Mouse (Mus musculus): ENCODE measurements around the gene Eif4b. TPM values are rescaled to one million over a fixed set of nuclear protein-coding genes. Genes with fewer than 3 reads are reported as not detected.

The Eif4b gene
- polyA plus RNA-seq, 1 experiment from 2014 or later = 133 TPM

DNA sequence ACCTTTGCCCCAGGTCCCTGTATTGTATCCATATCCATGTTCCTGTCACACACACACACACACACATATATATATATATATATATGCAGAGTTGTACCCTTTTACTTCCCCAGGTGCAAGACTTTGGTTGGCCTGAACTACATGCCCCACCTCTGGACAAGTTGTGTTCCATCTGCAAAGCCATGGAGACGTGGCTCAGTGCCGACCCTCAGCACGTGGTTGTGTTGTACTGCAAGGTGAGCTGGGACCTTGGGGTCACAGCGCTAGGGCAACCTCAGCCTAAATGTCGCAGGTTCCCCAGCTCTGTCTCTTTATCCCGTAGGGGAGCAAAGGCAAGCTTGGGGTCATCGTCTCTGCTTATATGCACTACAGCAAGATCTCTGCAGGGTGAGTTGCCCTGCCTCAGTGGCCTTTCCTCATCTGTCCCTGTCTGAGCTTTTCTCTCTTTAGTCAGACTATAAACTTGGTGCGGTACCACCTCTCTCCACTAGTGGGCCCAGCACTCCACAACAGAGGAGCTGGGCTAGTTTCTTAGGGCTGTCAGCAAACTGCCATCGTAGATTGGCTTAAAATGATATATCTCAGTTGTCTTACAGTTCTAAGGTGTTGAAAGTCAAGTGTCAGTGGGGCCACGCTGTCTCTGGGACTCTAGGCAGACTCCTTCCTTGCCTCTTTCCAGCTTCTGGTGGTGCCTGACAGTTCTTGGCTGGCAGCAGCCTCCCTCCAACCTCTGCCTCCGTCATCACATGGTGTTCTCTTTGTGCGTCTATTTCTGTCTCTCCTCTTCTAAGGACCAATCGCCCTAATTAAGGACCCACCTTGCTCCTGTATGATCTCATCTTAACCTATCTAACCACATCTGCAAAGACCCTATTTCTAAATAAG, 34.4 kb downstream of the Eif4b start:
- peaks cover 67% of the 10 kb centered on the region for H3K4me1 ChIP-seq
- H3K27ac ChIP-seq = no peak overlapping the region
- no peaks in the 10 kb centered on the region for H3K9me3 ChIP-seq (replicated peaks)
- DNase-seq (ENCODE audit: low spot score) = peak; percentile 75
- peaks cover 57% of the 10 kb centered on the region for H3K36me3 ChIP-seq
- 43% methylated on average over 13 of the region's 13 CpGs for WGBS
- peaks cover 22% of the 10 kb centered on the region for H3K27me3 ChIP-seq (ENCODE audit: low read depth, poor library complexity, severe bottlenecking)
- H3K4me3 ChIP-seq = no peak overlapping the region

DNA sequence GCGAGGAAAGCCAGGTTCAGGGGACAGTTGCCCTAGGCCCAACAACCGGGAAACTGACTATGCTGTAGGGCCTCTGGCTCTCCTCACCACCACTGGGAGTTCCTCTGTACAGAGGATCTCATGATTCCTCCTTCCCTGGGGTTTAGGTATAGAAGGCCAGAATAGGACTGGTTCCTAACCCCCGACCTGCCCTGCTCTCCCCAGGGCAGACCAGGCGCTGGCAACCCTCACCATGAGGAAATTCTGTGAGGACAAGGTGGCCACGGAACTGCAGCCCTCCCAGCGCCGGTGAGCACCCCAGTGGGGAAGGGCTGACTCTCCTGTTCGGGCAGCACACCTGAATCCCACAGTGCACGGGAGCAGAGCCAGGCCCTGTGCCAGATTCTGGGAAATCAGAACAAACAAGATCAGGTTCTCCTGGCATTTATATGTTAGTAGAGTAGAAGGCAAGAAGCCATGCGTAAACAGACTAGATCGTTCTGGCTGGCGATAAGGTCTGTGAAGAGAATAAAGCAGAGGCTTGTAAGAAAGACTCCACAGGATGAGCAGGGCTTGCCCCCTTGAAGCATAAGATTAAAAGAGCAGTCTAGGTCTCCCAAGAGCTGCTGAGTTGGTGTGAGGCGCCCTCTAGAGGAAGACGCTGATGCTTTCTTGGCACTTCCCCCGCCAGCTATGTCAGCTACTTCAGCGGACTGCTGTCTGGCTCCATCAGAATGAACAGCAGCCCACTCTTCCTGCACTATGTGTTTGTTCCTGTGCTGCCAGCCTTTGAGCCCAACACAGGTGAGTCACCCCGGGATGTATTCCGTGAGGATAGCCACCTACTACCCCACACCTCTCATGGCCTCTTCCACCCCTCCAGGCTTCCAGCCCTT, 35.3 kb downstream of the Eif4b start:
- 51% methylated on average over 18 of the region's 18 CpGs for WGBS
- Histone ChIP-seq H3K4me3 (no peak overlapping the region), H3K27ac (no peak overlapping the region), H3K36me3 (peaks cover 66% of the 10 kb centered on the region), H3K9me3 (replicated peaks) (no peaks in the 10 kb centered on the region), H3K4me1 (peaks cover 64% of the 10 kb centered on the region), H3K27me3 (ENCODE audit: low read depth, poor library complexity, severe bottlenecking) (peaks cover 22% of the 10 kb centered on the region)
- peak; percentile 64 for DNase-seq (ENCODE audit: low spot score)

DNA sequence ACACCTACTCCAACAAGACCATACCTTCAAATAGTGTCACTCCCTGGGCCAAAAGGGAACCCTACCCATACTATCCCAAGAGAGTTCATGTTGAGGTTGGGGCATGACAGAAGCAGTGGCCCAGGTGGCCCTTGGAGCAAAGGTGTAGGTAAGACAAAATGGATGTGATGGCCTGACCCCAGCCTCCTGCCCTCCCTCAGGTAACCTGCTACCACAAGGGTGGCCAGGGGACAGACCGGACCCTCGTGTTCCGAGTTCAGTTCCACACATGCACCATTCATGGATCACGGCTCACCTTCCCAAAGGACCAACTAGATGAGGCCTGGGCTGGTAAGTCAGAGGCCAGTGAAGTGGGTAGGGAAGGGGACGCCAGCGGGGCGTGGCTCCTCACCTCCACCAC, 36.7 kb downstream of the Eif4b start:
- Histone ChIP-seq H3K9me3 (replicated peaks) (no peaks in the 10 kb centered on the region), H3K4me3 (no peak overlapping the region), H3K36me3 (peaks cover 78% of the 10 kb centered on the region), H3K27ac (no peak overlapping the region), H3K4me1 (peaks cover 50% of the 10 kb centered on the region), H3K27me3 (ENCODE audit: low read depth, poor library complexity, severe bottlenecking) (peaks cover 22% of the 10 kb centered on the region)
- DNase-seq (ENCODE audit: low spot score) = no peak
- 90% methylated on average over 7 of the region's 7 CpGs for WGBS

DNA sequence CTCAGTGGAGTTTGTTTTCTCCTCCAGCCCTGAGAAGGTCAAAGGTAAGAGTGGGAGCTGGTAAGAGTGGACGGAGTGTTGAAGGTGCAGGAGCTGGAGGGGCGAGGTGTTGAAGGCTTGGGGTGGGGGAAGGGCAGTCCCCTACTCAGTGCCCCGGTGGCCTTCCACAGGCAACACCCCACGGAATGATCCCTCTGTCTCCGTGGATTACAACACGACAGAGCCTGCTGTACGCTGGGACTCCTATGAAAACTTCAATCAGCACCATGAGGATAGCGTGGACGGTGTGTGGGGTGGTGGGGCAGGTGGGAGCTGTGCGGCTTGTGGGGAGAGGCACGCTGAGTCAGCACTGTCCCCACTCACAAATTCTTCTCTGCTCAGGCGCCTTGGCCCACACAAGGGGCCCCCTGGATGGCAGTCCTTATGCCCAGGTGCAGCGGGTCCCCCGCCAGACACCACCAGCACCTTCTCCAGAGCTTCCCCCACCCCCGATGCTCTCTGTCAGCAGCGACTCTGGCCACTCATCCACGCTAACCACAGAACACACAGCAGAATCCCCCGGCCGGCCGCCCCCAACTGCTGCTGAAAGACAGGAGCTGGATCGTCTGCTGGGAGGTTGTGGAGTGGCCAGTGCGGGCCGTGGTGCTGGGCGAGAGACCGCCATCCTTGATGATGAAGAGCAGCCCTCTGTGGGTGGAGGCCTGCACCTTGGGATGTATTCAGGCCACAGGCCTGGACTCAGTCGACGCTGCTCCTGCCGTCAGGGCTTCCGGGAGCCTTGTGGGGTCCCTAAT, 37.3 kb downstream of the Eif4b start:
- Histone ChIP-seq H3K9me3 (replicated peaks) (no peaks in the 10 kb centered on the region), H3K4me3 (no peak overlapping the region), H3K4me1 (peaks cover 44% of the 10 kb centered on the region), H3K27me3 (ENCODE audit: low read depth, poor library complexity, severe bottlenecking) (peaks cover 15% of the 10 kb centered on the region), H3K27ac (no peak overlapping the region), H3K36me3 (peaks cover 79% of the 10 kb centered on the region)
- 82% methylated on average over 29 of the region's 29 CpGs for WGBS
- DNase-seq (ENCODE audit: low spot score) = no peak

DNA sequence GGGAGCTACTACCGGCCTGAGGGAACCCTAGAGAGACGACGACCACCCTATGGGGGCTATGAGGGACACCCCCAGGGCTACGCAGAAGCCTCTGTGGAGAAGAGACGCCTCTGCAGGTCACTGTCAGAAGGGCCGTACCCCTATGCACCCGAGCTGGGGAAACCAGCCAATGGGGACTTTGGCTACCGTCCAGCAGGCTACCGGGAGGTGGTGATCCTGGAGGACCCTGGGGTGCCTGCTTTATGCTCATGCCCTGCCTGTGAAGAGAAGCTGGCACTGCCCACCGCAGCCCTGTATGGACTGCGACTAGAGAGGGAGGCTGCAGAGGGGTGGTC, 37.9 kb downstream of the Eif4b start:
- Histone ChIP-seq H3K9me3 (replicated peaks) (no peaks in the 10 kb centered on the region), H3K27ac (no peak overlapping the region), H3K4me3 (no peak overlapping the region), H3K4me1 (peaks cover 38% of the 10 kb centered on the region), H3K27me3 (ENCODE audit: low read depth, poor library complexity, severe bottlenecking) (peaks cover 10% of the 10 kb centered on the region), H3K36me3 (peaks cover 82% of the 10 kb centered on the region)
- 89% methylated on average over 11 of the region's 11 CpGs for WGBS
- DNase-seq (ENCODE audit: low spot score) = no peak

DNA sequence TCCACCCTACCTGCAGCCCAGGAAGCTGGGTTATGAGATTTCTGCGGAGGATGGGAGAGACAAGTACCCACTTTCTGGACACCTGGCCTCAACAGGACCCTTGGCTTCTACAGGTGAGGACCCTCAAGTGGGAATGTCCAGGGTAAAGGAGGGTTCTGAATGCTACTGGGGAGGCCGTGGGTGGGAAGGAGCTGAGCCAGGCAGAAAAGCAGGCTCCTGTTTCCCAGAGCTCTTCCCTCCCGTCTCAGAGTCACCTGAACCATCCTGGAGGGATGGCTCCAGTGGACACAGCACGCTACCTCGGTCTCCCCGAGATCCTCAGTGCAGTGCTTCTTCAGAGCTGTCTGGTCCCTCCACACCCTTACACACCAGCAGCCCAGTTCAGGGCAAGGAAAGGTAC, 38.6 kb downstream of the Eif4b start:
- peaks cover 3% of the 10 kb centered on the region; the same call in 1 of the 2 replicates for H3K27me3 ChIP-seq (ENCODE audit: low read depth, poor library complexity, severe bottlenecking)
- no peak for DNase-seq (ENCODE audit: low spot score)
- 87% methylated on average over 6 of the region's 6 CpGs for WGBS
- no peak overlapping the region for H3K27ac ChIP-seq
- H3K4me1 ChIP-seq = peaks cover 31% of the 10 kb centered on the region
- no peaks in the 10 kb centered on the region for H3K9me3 ChIP-seq (replicated peaks)
- H3K4me3 ChIP-seq = no peak overlapping the region
- H3K36me3 ChIP-seq = peaks cover 89% of the 10 kb centered on the region

DNA sequence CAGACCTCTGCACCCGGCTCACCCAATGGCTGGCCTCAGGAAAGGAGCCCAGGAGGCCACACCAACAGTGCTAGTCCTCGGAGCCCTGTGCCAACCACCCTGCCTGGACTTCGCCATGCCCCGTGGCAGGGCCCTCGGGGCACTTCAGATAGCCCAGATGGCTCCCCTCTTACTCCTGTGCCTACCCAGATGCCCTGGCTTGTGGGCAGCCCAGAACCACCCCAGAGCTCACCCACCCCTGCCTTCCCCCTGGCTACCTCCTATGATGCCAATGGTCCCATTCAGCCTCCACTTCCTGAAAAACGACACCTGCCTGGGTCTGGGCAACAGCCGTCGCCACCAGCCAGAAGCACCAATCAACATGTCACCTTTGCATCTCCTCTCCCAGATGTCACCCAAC, 39.3 kb downstream of the Eif4b start:
- peaks cover 26% of the 10 kb centered on the region for H3K4me1 ChIP-seq
- H3K27ac ChIP-seq = 0 out of 2 replicates have a peak overlapping the region, but pooled peaks have one; percentile 25
- no peak overlapping the region for H3K4me3 ChIP-seq
- H3K27me3 ChIP-seq (ENCODE audit: low read depth, poor library complexity, severe bottlenecking) = no peaks in the 10 kb centered on the region
- no peaks in the 10 kb centered on the region for H3K9me3 ChIP-seq (replicated peaks)
- WGBS = 77% methylated on average over 8 of the region's 8 CpGs
- peaks cover 95% of the 10 kb centered on the region for H3K36me3 ChIP-seq
- no peak for DNase-seq (ENCODE audit: low spot score)

DNA sequence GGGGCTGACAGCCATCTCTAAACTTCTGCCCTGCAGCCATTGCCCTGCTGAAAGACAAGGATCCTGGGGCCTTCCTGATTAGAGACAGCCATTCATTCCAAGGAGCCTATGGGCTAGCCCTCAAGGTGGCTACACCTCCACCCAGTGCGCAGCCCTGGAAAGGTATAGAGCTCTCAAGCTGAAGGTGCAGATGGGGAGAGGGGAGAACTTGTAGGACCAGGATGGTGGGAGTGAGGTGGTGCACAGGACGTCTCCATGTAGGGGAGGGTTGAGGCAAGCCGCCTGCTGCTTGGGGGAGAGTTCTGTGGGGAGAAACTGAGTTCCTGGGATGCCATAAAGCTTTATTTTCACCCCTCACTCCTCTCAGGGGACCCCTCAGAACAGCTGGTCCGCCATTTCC, 40.1 kb downstream of the Eif4b start:
- 90% methylated on average over 4 of the region's 4 CpGs for WGBS
- Histone ChIP-seq H3K36me3 (peaks cover 100% of the 10 kb centered on the region), H3K27me3 (ENCODE audit: low read depth, poor library complexity, severe bottlenecking) (no peaks in the 10 kb centered on the region), H3K27ac (no peak overlapping the region), H3K4me1 (peaks cover 25% of the 10 kb centered on the region), H3K4me3 (no peak overlapping the region), H3K9me3 (replicated peaks) (no peaks in the 10 kb centered on the region)
- no peak for DNase-seq (ENCODE audit: low spot score)

DNA sequence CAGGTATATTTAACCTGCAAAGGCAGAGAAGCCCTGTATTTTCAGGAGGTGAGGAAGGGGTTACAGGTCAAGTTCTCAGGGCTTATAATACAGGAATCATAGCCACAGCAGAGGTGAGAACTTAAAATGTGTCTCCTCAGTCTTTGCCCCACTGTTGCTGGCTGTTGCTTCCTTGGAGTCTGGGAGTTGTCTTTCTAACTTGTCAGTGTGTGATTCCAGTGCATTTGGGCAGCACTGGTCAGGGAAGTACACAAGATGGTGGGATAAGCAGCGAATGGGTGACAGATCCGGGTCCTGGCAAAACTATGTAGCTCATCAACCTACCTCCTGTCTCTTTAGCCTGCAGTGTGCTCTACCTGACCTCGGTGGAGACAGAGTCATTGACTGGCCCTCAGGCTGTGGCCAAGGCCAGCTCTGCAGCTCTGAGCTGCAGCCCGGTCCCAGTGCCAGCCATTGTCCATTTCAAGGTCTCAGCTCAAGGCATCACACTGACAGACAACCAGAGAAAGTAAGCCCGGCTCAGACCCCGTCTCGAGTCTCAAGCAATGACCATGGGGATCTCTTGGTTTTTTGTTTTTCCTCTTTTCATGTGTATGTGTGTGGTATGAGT, 41.2 kb downstream of the Eif4b start:
- no peaks in the 10 kb centered on the region for H3K9me3 ChIP-seq (replicated peaks)
- peaks cover 99% of the 10 kb centered on the region for H3K36me3 ChIP-seq
- no peaks in the 10 kb centered on the region for H3K27me3 ChIP-seq (ENCODE audit: low read depth, poor library complexity, severe bottlenecking)
- DNase-seq (ENCODE audit: low spot score) = no peak
- H3K27ac ChIP-seq = no peak overlapping the region
- H3K4me1 ChIP-seq = peaks cover 16% of the 10 kb centered on the region
- H3K4me3 ChIP-seq = no peak overlapping the region
- WGBS = 84% methylated on average over 7 of the region's 7 CpGs

DNA sequence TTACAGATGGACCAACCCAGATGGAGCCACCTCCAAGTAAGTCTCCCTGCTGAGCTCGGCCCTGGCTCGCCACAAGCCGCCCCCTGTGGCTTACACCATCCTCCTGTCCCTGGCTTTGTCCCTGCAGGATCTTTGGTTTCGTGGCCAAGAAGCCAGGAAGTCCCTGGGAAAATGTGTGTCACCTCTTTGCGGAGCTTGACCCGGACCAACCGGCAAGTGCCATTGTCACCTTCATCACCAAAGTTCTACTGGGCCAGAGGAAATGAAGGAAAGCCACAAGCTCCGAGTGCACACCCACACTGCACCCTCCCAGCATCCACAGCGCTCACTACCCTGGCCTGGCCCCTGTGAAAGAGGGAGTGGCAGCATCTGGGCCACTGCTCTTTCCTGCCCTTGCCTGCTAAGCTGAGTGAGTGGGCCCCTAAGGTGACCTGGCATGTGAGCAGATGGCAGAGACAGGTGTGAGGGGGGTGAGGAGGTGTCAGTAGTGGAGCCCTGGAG, 42.2 kb downstream of the Eif4b start:
- Histone ChIP-seq H3K27me3 (ENCODE audit: low read depth, poor library complexity, severe bottlenecking) (no peaks in the 10 kb centered on the region), H3K27ac (no peak overlapping the region), H3K36me3 (peaks cover 99% of the 10 kb centered on the region), H3K4me3 (no peak overlapping the region), H3K4me1 (peaks cover 15% of the 10 kb centered on the region), H3K9me3 (replicated peaks) (no peaks in the 10 kb centered on the region)
- DNase-seq (ENCODE audit: low spot score) = no peak
- 72% methylated on average over 9 of the region's 9 CpGs for WGBS

DNA sequence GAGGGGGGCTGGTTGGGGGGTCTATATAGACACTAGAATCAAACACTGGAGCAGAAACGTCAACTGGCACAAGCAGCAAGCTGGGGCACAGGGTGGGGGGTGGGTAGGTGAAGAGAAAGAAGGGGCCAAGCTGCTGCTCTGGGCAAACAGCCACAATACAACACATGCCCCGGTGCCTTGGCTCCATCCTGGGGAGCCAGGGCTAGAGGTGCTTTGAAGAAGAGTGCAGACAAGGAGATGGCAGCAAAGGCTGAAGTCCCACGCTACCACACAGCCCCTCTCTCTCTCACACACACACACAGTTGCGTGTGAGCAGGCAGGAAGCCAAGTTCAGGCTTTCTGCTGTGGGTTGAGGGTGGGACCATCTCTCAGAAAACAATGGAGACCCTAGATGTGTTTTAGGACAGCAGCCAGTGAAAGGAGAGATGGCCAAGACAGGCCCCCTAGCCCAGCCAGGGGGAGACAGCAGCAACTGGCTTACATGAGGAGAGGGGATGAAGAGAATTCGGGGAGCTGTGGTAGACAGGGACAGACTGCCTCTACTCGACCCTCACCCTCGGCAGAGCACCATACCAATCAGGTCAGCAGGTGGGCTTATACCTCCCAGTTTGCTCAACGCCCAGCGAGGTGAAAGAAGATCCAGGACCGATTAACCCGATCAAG, 43.3 kb downstream of the Eif4b start:
- Histone ChIP-seq H3K9me3 (replicated peaks) (no peaks in the 10 kb centered on the region), H3K4me3 (no peak overlapping the region), H3K27me3 (ENCODE audit: low read depth, poor library complexity, severe bottlenecking) (no peaks in the 10 kb centered on the region), H3K4me1 (peaks cover 13% of the 10 kb centered on the region), H3K36me3 (peaks cover 99% of the 10 kb centered on the region), H3K27ac (peak overlapping the region; percentile 33)
- DNase-seq (ENCODE audit: low spot score) = no peak
- 85% methylated on average over 11 of the region's 11 CpGs for whole genome bisulfite sequencing

All from limb, embryonic 10.5 days (tissue).